Mouse (Mus musculus) cerebellum, adult 11 months (tissue): ENCODE data around the gene Iyd.
"Not testable (repeated sequence)": the region's sequence is repeated elsewhere in the genome, so short reads cannot be mapped to it uniquely, and the experiment has no call there.

Experiments used
- DNase-seq: peaks from one replicate; pipeline ENCODE4 v3.0.0; 2022

The Iyd gene

DNA sequence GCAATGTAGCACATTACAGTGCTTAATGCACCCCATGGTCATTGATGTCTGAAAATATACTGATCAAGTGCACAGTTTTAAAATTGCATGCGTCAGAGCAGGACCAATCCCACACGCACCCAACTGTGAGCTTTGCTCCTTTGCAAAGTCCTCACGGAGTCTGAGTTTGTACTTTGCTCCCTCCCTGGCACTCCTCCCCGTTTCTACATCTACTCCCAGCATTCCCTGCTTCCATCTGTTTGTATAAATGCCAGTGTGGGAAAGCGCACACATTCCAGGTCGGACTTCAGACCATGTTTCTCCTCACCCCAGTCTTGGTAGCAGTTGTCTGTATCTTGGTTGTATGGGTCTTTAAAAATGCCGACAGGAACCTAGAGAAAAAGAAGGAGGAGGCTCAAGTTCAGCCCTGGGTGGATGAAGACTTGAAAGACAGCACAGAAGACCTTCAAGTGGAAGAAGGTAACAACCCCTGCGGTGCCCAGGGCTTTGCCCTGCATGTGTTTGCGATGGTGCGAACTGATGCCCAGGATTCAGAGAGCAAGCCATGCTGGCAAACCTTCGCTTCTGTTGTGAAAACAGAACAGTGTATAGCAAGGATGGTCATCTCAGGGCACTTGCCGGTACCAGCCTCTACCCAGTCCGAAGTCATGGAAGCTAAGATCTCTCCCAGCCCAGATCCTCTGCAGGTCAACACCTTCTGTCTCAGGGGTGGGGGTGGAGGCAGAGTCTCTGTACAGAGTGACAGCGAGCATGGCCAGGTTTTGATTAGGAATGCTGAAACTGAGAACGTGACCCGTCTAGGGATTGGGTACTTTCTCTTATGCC is at the start of gene Iyd:
Gene Iyd (plus strand): TSS at position 238 of the 825 bp plus-strand sequence.
- DNase-seq, result no peak

DNA sequence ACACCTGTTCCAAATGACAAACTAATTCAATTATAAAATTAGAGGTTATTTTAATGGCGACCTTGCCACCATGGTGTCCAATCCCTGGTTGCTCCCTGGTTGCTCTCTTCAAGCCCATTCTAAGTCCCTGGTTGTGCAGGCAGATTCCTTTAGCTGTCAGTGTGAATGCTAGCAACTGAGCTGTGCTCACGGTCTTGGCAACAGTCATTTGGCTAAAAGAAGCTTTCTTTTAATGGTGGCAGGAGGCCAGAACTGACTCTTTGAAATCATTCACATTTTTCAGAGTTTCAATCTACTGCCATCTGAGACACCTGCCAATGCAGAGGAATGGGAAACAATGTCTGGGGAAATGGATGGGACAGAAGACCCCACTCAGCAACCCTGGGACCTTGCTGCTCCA is 43.2 kb upstream of the Iyd start:
- DNase-seq, result no peak

DNA sequence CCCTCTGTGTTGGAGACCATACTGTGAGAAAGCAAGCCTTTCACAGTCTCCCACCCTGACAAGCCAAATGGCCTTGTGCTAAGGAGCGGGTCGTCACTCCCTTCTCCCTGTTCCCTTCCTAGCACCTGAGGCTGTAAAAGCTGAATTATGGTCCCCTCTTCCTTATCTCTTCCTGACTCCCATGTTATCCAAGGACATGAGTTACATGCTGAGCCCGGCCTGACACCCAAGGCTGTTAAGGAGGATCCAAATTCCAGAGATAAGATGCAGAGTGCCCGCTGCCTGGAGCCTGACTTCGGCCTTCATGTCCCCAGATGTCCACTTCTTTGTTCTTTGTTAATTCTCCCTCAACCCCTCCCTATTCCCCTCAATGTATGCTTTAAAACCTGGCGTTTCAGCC is 39.2 kb upstream of the Iyd start:
- not testable (repeated sequence) for DNase-seq

DNA sequence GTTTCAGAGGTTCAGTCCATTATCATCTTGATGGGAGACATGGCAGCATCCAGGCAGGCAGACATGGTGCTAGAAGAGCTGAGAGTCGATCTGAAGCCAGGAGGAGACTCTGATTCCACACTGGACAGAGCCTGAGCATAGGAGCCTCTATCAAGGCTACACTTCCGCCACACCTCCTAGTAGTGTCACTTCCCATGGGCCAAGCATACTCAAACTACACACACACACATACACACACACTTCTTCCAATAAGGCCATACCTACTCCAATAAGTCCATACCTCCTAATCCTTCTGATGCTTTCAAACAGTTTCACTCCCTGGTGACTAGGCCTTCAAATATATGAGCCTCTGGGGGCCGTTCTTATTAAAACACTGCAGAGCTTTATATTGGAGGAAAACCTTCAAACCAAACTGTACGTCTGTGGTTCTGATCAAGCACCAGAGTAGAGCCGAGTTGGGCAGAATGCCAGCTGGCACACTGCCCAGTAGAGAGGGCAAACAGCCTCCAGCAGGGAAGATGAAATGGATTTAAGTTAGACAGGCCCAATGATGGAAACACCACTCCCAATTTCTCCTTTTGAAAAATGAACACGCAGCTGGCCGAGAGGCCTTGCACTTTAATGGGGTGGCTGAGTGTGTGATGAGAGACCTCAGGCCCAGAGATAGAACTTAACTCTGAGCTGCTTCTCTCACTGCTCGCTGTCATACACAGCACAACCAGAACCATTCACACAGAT is 32.4 kb upstream of the Iyd start:
- peak; percentile 19 for DNase-seq

DNA sequence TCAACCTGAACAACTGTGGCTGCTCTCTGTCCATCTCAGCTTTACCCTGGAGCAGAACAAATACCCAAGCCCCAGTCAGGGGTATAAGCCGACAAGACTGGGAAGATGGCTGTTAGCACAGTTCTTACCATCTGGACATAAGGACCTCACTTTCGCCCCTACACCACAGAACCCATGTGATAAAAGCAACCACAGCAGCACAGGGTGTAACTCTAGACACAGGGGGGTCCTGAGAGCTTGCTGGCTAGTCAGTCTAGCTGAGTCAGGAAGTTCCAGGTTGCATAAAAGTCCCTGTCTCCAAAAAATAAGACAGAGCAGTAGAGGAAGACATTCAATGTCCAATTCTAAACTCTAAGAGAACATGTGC is 31.8 kb upstream of the Iyd start:
- no peak for DNase-seq

DNA sequence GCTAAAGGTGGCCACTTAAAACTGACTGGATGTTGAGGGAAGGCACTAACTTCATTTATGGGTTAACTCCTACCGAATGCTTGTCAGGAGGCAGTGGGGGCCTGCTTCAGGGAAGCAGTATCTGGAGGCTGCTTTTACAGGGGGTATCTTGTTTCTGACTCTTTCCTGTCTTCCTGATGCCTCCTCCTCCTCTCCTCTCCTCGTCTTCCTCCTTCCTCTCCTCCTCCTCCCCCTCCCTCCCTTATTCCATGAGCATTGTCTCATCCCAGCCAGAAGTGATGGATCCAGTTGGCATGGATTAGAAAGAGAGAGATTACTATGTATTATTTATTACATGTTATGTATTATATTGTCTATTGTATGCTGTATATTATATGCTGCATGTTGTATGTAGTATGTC is 31.3 kb upstream of the Iyd start:
- DNase-seq, result no peak

DNA sequence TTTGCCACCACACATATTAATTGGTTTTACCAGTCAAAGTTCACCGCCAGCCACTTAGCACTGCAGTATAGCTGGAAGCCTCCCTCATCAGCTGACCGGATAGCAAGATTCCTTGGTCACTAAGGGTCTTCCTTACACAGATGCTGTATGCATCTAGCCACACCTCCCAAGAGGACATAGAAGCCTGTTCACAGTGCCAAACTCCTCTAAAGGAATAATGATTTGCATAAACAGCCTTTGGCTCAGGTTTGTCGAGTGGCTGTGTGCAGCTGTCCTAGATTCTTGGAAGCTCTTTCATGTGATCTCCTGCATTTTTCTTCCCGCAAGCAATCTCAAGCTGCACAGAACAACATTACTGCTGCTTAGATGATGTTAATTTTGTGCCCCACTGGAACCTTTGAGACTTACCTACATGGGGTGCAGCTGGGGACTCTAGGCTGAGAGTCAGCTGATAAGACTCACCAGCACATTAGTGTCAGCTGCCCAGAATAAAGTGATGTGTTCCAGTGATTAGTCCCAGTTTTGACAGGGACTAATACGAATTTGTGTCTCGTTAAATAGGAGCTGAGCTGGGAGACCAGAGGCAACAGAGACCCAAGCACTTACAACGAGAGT is 30.3 kb upstream of the Iyd start:
- no peak for DNase-seq

DNA sequence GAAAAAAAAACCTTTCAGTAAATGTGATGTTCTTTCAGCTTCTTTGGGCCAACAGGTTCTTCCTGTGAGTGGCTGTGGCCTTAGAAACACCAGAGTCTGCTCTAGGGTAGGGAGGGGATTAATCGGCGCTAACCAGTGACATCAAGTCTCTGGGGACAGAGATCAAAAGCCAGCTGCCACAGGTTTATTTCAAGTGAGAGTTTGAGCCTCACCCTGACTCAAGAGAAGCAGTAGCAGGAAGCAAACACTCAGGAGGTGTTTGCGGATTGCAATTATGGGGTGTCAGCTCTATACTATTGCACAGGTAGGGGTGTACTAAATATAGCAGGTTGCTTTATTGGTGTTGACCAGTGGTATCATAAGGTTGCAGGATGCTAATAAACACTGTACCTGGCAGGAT is 29.6 kb upstream of the Iyd start:
- DNase-seq, result no peak

DNA sequence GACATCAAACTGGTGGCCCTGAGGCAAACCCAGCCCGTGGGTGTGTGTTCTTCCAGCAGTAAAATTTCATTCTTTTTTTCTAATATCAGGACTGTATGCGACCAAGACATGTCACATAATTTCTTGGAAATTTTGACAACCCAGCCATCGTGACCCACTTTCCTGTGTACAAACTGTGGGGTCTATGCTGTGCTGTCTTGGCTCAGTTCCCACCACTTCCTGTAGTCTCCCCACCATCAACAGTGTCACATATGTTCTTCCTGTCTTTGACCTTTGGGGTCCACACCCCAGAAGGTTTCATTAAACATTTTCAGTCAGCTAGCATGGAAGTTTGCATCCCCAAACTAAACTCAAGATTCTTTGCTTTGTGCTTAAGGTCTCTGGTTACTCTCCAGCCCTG is 28.6 kb upstream of the Iyd start:
- no peak for DNase-seq

DNA sequence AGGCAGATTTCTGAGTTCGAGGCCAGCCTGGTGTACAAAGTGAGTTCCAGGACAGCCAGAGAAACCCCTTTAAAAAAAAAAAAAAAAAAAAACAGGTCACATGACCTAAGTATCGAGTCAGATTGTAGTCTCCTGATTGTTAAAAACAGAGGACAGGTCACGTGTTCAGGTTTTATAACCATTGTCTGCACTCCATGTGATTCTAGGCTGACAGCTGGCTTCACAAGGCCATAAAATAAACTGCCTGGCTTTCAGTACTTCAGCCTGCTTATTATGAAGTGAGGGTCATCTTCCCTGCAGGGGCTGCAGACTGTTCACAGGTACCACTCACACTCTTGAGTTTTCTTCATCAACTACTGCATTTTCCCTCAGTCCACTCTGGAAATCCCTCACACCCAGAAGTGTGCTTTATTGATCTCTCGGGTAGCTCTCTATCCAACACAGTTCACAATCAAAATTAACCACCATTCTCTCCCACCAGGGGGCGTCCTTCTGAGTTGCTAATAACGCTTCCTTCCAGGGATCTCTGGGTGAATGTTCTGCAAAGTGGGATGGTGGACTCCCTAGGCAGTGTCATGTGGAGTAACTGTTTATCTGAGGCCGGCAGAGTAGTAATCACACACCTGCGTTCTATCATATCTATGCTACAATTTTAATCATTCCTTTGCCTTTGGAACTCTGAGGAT is 27.3 kb upstream of the Iyd start:
- no peak for DNase-seq

DNA sequence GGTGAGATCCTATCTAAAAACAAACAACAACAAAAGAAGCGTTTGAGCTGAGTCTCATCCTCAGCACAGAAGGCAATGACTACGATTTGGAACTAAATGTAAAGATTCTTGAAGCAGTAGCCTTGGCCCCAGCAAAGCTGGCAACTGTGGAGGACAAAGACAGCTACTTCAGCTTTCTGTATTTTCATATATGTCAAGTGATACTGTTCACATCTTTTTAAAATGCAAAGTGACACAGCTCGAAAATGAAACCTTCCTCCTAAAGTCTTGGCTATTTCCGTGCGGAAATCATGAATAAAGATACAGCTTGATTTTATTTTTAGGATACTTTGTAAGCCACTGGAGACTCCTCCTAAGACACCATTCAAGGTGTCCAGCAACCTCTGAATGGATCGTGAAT is 26.1 kb upstream of the Iyd start:
- no peak for DNase-seq

DNA sequence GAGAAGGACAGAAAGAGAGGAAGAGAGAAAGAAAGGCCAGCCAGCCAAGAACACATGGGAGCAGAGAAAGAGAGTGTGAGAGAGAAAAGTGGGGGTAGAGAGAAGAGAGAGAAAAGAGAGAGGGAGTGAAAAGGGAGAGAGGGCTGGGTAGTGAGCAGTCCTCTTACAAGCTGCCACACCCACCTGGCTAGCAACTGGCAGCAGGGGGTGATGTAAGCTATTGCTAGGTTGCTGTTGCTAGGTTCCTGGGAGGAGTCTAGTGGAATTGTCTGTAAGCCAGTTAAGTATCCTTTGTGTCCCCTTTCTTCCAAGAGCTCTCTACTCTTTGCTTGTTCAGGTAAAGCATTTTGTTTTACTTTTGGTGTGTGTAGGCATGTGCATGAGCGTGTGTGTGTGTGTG is 25.4 kb upstream of the Iyd start:
- DNase-seq, result no peak

DNA sequence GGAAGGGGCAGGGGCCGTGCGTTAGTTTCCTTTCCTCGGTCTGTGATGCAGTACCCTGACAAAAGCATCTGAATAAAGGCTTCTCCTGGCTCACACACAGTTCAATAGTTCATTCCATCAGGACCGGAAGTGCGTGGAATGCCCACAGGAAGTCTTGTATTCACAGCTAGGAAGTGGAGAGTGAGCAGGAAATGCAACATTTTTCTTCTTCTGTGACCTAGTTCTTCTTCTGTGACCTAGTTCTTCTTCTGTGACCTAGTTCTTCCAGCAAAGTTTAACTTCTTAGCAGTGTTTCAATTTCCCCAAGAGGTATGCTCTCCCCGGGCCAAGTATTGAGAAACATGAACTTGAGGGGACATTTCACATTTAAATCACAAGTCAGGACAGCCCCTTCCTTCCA is 23.6 kb upstream of the Iyd start:
- no peak for DNase-seq

DNA sequence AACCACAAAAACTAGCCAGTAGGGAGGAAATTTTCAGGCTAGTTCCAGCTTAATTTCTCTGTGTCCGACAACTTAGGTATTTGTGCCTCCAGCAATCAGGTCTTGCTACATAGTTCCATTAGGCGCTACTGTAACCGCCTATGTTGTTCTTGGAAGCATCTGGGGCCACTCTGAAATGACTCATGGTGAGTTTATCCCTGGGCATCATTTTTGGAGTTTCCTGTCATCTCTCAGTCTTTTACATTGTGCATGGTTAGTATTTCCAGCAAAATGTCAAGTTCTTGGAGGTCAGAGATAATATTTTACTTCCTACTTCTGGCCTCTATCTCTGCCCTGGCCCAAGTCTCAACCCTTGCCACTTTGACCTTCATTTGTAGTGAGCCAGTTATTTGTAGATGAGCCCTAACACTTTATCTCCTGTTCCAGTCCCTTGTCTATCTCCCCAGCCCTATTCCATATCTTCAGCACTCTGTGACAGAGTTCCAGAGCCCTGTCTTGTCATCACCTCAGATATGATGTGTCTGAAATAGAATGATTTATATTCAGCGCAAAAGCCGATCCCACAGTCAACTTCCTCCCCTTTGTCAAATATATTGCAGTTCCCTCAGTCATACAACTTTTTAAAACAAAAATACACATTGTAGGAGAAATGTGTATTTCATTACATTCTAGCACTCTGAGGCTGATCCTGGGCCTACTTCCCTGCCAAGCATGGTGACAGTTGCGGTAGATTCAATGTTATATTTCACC is 16.8 kb upstream of the Iyd start:
- no peak for DNase-seq

DNA sequence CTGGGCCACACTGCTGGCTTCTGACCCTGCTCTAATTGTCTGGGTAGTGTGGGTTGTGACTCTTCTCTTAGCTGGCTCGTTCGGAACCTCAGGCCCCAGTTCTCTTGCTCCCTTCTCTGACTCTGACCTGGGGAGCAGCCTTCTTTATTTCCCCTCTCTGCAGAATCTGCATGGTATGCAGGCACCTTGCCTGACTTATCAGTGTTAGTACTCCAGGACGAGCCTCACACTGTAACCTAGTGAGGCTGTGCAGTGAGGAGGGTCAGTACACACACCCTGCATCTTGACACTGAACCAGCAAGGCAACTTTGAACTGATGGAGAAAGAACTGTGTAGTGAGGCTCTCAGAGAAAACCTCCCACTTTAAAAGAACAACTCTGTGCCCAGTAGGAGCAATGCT is 15.5 kb upstream of the Iyd start:
- no peak for DNase-seq

DNA sequence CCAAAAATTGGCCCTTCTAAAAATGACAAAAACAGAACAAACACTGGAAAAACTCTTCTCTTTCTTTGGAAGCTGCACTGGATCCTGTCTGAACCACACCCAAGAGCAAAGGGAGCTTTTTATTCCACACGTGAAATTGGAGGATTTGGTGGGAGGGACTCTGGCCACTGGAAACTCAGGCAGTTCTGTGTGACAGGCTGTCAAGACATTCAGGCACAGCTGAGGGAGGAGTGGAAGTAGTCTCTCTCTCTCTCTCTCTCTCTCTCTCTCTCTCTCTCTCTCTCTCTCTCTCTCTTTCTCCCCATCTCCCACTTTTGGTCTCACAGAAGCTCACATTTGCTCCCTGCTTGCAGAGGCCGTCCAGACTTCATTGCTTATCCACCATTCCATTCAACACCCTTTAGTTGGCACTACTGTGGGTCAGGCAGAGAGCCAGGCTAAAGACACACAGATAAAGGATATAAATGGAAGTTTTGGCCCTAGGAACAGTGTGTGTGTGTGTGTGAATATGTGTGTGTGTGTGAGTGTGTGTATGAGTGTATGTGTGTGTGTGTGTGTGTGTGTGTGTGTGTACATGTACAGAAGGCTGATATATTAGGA is 14.5 kb upstream of the Iyd start:
- no peak for DNase-seq

DNA sequence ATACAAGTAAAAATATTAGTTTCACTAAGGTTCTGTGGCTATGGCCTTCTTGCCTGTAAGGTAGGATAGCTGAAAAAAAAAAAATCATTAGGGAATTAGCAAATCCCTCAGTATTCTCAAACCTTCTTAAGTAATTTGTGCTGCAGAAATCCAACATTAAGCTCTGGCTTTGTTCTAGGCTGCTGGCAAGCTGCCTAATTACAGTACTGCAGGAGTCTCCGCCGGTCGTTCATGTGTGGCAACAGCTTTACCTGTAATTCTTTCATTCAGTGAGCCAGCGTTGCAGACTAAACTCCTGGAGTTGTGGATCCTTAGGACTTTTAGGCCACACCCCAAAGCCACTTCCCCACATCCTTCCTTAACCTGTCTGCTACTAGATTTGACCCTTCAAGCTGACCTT is 10.2 kb upstream of the Iyd start:
- no peak for DNase-seq

DNA sequence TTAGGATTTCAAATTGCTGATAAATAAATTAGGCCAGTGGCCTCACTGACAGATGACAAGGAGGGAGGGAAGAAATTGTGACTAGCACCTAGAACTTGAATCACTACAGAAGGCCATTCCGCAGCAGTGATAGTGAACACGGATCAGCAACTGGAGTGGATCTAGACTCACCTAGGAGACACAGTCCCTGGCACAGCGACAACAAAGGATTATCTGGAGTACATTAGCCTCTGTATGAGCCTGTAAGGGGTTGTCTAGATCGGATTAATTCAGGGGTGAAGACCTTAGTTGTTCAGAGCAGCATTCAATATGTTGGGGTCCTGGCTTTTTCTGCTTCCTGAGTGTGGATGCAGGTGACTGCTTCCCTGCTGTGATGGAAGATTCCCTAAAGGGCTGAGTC is 9.4 kb upstream of the Iyd start:
- DNase-seq, result no peak

DNA sequence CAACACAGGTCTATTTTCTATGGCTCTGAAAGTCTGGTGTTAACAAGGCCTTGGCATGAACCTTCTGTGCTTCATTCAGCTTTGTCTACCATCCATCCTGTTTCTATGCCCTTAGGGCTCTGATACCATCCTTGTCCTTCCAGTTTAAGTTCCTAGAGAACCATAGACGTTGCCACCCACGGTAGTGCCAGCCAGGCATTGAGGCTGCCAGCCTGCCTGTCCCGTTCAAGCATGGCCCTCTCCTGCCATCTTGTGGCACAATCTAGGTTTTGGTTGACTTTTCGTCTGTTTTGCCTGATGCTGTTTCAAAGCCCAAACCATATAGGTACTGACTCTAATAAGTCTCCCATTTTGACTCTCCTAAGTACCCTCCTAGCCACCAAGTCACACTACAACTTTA is 8.7 kb upstream of the Iyd start:
- DNase-seq, result peak; percentile 58

DNA sequence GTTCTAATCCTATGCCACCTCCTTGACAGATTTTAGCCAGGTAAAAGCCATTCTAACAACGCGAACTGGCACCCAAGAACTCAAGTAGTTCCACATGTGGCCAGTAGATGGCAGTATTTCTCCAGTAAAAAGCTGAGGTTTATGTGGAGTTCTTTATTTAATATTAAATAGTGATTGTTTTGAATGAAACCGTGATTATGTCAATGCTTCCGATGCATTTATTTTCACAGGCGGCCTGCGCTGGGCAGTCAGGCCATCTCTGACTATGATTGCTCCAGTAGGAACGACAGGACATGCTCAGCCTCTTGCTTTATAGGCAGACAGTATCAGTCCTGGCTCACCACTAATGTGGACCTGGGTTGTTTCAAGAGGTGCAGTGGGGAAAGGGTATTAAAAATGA is 5.6 kb upstream of the Iyd start:
- DNase-seq, result peak; percentile 21

DNA sequence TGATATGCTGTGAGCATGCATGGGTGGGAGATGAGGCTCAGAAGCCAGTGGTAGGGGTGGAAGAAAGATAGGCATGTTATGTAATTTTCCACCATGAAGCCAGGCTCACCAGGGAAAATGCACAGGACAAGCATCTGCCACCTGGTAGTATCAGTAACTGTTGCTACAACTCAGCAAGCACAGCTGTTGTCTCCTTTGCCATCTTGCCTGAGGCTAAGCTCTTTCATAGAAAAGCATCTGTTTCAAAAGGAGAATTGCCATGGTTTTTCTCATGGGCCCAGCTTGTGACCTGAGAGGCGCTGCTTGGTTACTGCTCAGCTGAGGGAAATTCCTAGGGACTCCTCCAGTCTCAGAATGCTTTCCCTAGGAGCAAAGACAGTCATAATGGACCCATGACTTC is 3.7 kb upstream of the Iyd start:
- DNase-seq, result no peak

DNA sequence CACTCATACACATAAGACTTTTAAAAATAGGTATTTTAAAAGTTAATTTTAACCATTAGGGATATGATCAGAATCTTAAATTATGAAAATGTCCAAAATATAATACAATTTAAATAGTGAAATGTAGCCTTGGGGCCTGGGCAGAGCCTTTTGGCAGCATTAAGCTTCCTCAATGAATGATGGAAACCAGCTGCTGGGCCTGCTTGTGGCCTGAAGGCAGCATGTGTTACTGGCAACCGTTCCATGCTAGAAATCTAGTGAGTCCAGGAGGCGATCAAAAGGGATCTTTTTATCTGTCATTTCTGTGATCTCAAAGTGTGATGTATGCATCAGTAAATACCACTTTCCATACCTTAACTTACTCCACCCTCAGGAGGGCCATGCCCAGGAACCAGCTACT is 9.3 kb downstream of the Iyd start:
- no peak for DNase-seq

DNA sequence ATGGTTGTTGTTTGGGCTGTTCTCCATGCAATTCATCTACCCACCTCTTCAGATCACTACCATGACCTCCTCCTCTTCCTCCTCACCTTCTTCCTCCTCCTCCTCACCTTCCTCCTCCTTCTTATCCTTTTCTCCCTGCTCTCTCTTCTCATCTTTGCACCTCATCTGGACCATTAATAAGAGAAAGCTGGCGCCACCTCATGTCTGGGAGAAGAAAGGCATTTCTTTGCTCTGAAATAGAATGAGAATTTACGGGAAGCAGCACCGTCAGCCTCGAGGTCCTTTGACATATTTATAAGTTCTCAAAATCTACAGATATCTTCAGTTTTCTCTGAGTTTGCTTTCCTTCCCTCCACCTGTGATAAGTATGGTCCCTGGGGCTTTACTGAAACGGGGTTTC is 15.1 kb downstream of the Iyd start:
- no peak for DNase-seq
